19 mouse cellular contexts compared by ENCODE assay signal in genomic region chr14:12843860-12844259, GRCm38 (mm10). TPM values are rescaled to one million over a fixed set of nuclear protein-coding genes. Genes with fewer than 3 reads are reported as not detected.
"Had no signal": no experiment of that assay in that cellular context is flagged by ENCODE, and none has a peak within 500 bp of the region (broad histone marks: within the 10 kb centered on the region; RNA-seq: fewer than 3 reads in every experiment).

No protein-coding gene starts in this region.

- ATAC-seq: hindbrain, postnatal 0 days; intestine, embryonic 16.5 days; liver, embryonic 12.5 days had no signal

- DNase-seq: gastrocnemius, postnatal 14 days; gastrocnemius, postnatal 36 days; heart, adult 11 months; heart, adult 2 months; heart, postnatal 14 days; heart, postnatal 36 days; kidney, adult 11 months; kidney, adult 2 months; kidney, adult 9 months; kidney, postnatal 14 days; kidney, postnatal 36 days; layer of hippocampus, postnatal 36 days; left cerebral cortex, postnatal 4 days had no signal

RNA-seq across cellular contexts. Expression of gene Cadps, which starts 21.0 kb away (rescaled TPM):
- total RNA-seq: gastrocnemius, postnatal 36 days; hematopoietic stem cell, adult 5-6 weeks had no signal
- polyA plus RNA-seq: liver, adult 2 months; liver, embryonic 16.5 days had no signal
